ENCODE assay signal across 17 mouse cellular contexts in genomic region chr17:85079276-85079675, GRCm38 (mm10).
"Had no signal": no experiment of that assay in that cellular context is flagged by ENCODE, and none has a peak within 500 bp of the region (broad histone marks: within the 10 kb centered on the region; RNA-seq: fewer than 3 reads in every experiment).

No protein-coding gene starts in this region.

- DNase-seq: kidney, postnatal 14 days; kidney, postnatal 4 days; layer of hippocampus, adult 9-11 months; liver, embryonic 13.5 days; lung, adult 2 months; lung, postnatal 14 days; lung, postnatal 4 days; midbrain, embryonic 14.5 days; retina, postnatal 1 day; right cerebral cortex, postnatal 25 days; spleen, adult 18-20 months; thymus, adult 18-20 months; thymus, postnatal 36 days had no signal

- H3K27ac ChIP-seq: left cerebral cortex, adult 2 months; liver, embryonic 13.5 days; neural tube, embryonic 12.5 days; neural tube, embryonic 15.5 days; stomach, embryonic 15.5 days had no signal

- H3K4me3 ChIP-seq: left cerebral cortex, adult 2 months; liver, embryonic 13.5 days; neural tube, embryonic 12.5 days; neural tube, embryonic 15.5 days; stomach, embryonic 15.5 days had no signal
